Mouse (Mus musculus) ovary, postnatal 10 days (tissue): Measurements from ENCODE around the gene Nipal1.

Experiments used
- DNase-seq: peaks from one replicate; pipeline ENCODE4 v3.0.0; 2022; ENCODE audit warnings: low spot score

Gene Nipal1

DNA sequence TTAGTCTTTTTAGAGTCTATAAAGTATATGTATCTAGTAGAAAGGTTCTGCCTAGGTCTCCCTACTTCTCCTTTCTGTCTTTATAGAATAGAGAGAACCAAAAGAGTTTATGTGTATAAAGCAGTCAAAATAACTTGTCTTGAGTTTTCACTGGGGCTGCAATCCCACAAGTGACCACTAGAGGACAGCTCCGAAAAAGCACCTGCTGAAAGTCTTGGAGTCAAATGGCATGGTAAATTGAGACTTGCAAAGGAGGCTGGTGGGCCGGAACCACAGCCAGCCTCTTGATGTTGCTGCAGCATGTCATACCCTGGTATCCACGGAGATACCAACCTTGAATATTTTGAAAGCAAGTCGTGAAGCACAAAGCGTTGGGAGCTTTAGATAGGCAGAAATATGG lies 17.7 kb downstream of the Nipal1 start:
- peak; percentile 33 for DNase-seq

- DNase-seq: no peak
Observed at GRCm38 (mm10) chr5:72666428-72666827, 18.8 kb downstream of the Nipal1 start.

- DNase-seq: no peak
Observed at GRCm38 (mm10) chr5:72668351-72668750, 20.8 kb downstream of the Nipal1 start.

- no peak for DNase-seq
Observed at GRCm38 (mm10) chr5:72671017-72671699, 23.6 kb downstream of the Nipal1 start.

DNA sequence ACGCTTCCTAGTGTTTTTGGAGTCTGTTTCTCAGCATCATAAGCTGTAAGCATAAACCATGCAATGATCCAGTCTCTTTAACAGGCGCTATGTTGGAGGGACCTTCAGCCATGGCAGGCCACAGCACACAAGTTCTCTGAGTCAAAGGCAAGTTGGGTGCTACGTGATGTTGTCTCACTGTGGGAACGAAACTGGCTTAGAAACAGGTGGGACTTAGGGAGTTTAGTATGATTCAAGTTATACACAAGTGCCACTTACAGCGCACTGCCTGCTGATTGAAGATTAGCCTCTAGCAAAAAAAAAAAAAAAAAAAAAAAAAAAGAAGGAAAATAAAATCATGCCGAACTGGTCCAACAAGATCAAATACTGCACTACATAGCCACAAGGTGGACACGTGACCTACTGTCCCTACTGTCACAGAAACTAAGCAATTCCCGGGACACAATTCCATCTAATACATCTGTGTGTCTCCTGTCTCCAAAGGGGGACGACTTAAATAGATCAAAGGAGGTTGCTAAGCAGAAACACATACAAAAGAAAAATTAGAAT lies 27.5 kb downstream of the Nipal1 start:
- no peak for DNase-seq

- DNase-seq: no peak
Observed at GRCm38 (mm10) chr5:72681451-72681850, 33.9 kb downstream of the Nipal1 start.

- no peak for DNase-seq
Observed at GRCm38 (mm10) chr5:72689556-72689955, 42.0 kb downstream of the Nipal1 start.

DNA sequence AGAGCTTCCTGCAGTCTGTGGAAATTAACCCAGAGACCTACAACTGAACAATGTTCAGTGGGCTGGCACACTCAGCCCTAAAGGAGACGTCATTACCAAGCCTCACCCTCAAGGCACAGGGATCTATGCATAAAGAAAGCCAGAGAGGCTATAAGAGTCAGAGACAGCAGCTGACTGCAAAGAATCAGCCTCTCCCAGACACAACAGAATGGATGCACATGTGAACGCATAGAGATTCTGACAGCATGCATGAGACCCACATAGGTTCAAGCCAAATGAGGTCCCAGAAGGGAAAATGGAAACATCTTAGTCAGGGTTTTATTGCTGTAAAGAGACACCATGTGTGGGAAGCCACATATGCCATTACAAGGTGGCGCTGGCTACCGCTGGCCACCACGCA lies 42.9 kb downstream of the Nipal1 start:
- no peak for DNase-seq

GRCm38 (mm10) chr5:72694684-72695083 lies 47.1 kb downstream of the Nipal1 start:
- DNase-seq: no peak

- no peak for DNase-seq
Observed at GRCm38 (mm10) chr5:72696491-72696890, 48.9 kb downstream of the Nipal1 start.

- no peak for DNase-seq
Observed at GRCm38 (mm10) chr5:72698343-72698742, 50.7 kb downstream of the Nipal1 start.

GRCm38 (mm10) chr5:72698818-72699499 lies 51.4 kb downstream of the Nipal1 start:
- no peak for DNase-seq

- no peak for DNase-seq
Observed at GRCm38 (mm10) chr5:72699500-72699818, 51.9 kb downstream of the Nipal1 start.

GRCm38 (mm10) chr5:72702202-72702601 lies 54.6 kb downstream of the Nipal1 start:
- DNase-seq: no peak

DNA sequence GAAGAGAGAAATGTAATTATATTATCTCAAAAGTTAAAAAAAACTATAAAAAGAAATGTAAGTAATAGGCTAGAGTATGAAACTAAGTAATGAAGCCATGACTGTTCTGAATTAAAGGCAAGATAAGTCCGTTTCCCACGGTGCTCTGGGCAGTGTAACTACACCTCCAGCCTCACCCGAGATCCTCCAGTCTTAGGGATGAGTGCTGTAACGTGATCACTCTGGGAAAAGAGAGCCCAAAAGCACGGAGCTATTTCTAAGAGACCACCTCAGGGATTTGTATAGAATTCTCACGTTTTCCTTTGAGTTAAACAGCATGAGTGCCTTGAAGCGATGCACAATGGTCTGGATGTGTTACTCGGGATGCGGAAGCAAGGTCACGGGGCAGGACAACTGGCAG lies 58.5 kb downstream of the Nipal1 start:
- DNase-seq: no peak

DNA sequence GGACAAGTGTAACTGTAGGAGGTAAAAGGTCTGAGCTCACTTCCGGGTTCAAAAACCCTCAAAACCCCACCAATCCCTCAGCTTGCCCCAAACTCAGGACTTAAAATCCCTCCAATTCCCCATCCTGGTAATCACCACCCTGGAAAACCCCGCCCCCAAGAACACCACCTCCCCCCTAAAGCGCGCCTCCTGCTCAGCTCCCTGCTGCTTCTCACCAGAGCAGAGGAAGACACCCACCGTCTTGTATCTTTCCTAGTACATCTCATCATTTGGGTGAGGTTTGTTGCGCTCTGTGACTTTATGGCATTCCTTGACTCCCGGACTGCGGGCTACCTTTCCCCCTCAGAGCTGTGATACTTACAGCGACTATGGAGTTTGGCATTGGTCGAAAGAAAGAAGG lies 59.1 kb downstream of the Nipal1 start:
- no peak for DNase-seq

GRCm38 (mm10) chr5:72709451-72709850 lies 61.9 kb downstream of the Nipal1 start:
- no peak for DNase-seq

GRCm38 (mm10) chr5:72709976-72710375 lies 62.4 kb downstream of the Nipal1 start:
- no peak for DNase-seq

GRCm38 (mm10) chr5:72710572-72711278 lies 63.1 kb downstream of the Nipal1 start:
- DNase-seq: peak; percentile 29

DNA sequence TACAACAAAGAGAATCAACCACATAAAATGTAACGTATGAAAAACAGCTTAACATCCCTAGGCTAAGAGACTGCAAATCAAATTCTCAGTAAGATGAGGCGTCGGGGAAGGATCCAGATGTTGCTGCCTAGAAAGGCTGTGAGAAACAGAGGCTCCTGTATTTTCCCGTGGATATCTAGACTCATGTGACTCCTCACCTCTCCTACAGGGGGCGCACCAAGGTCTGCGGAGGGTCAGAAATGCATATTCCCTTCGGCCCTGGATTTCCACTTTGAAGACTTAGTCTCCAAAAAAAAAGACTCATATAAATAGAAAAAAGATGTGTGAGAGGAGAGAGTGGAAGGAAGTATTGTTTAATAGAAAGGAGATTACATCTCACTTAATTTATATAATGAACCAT lies 73.0 kb downstream of the Nipal1 start:
- no peak for DNase-seq
